ENCODE assay signal across 8 mouse cellular contexts in genomic region chr12:78749378-78749801, GRCm38 (mm10). TPM values are rescaled to one million over a fixed set of nuclear protein-coding genes. Genes with fewer than 3 reads are reported as not detected.
DNase-seq lines count a peak whose midpoint lies in the region; ATAC-seq lines count a peak whose summit lies in the region.

No protein-coding gene starts in this region.

- ATAC-seq in intestine, embryonic 14.5 days (replicated peaks; ENCODE audit: low FRiP score, low TSS enrichment, low read depth), result peak; percentile 65

- H3K4me2 ChIP-seq in intestine, embryonic 14.5 days (ENCODE audit: low read length), result peak overlapping the region; percentile 75

- peak; percentile 53 to 68 for DNase-seq in urinary bladder, adult 18-20 months (ENCODE audit: low spot score in 2 of 2)
- DNase-seq in urinary bladder, postnatal 10 days (ENCODE audit: low spot score), result no peak
- peak; percentile 54 for DNase-seq in embryo, embryonic 10 days (ENCODE audit: low spot score)
- DNase-seq in gastrocnemius, postnatal 10 days, result peak; percentile 63
- DNase-seq in intestine, embryonic 14.5 days (ENCODE audit: low spot score), result peak; percentile 86
- peak; percentile 16 to 73 for DNase-seq in left cerebral cortex, postnatal 10 days (ENCODE audit: extremely low spot score in 1 of 2, low spot score in 2 of 2)
- DNase-seq in right cerebral cortex, postnatal 4 days, result peak; percentile 47

- H3K9me3 ChIP-seq in intestine, embryonic 14.5 days (ENCODE audit: control insufficient read depth, low read length), result no peaks in the 10 kb centered on the region
- H3K9me3 ChIP-seq in megakaryocyte, embryonic 14.5 days, result no peaks in the 10 kb centered on the region

- no peaks in the 10 kb centered on the region for H3K36me3 ChIP-seq in intestine, embryonic 14.5 days (ENCODE audit: control insufficient read depth, insufficient read depth, low read length)
- peaks cover 9% of the 10 kb centered on the region for H3K36me3 ChIP-seq in megakaryocyte, embryonic 14.5 days (replicated peaks; ENCODE audit: low read length)

- no peaks in the 10 kb centered on the region for H3K27me3 ChIP-seq in intestine, embryonic 14.5 days (replicated peaks; ENCODE audit: control insufficient read depth, insufficient read depth, low read length)
- no peaks in the 10 kb centered on the region for H3K27me3 ChIP-seq in megakaryocyte, embryonic 14.5 days (replicated peaks)

- intact Hi-C loops in left cerebral cortex, postnatal 10 days (cut with DNase I), result no loop called here

- under 1% methylated on average over 25 of the region's 25 CpGs for WGBS in intestine, embryonic 14.5 days

- peaks cover 6% of the 10 kb centered on the region for H3K4me1 ChIP-seq in intestine, embryonic 14.5 days (replicated peaks; ENCODE audit: control insufficient read depth, insufficient read depth, low read length)
- peaks cover 34% of the 10 kb centered on the region for H3K4me1 ChIP-seq in megakaryocyte, embryonic 14.5 days

- peak overlapping the region; percentile 97 for H3K27ac ChIP-seq in intestine, embryonic 14.5 days (ENCODE audit: low read depth)

- peak overlapping the region; percentile 79 for H3K4me3 ChIP-seq in intestine, embryonic 14.5 days (ENCODE audit: low read depth, low read length)
- H3K4me3 ChIP-seq in megakaryocyte, embryonic 14.5 days (replicated peaks), result peak overlapping the region; percentile 94

- H3K9ac ChIP-seq in intestine, embryonic 14.5 days (ENCODE audit: low read length), result peak overlapping the region; percentile 88

RNA-seq across cellular contexts. Expression of gene Mpp5, which starts 0.7 kb away (rescaled TPM):
- total RNA-seq in gastrocnemius, postnatal 10 days (2021), result 10 to 100 TPM; 22.1 to 22.4 TPM
- 17.3 and 20.1 TPM in 2 replicates for polyA plus RNA-seq in intestine, embryonic 14.5 days (2014; fragmentation: Nextera tagmentation; extraction: Ambion mirVana)
- total RNA-seq in left cerebral cortex, postnatal 10 days (2021), result 10 to 100 TPM; 10.7 to 12.1 TPM
- 1.6 TPM in 1 of 2 replicates, not detected in the other for polyA plus RNA-seq in megakaryocyte, embryonic 14.5 days (2012; ENCODE audit: insufficient read depth, low replicate concordance)

RNA-seq across cellular contexts. Expression of gene Fam71d, which starts 58.1 kb away (rescaled TPM):
- not detected for total RNA-seq in gastrocnemius, postnatal 10 days (2021)
- polyA plus RNA-seq in intestine, embryonic 14.5 days (2014; fragmentation: Nextera tagmentation; extraction: Ambion mirVana), result 0.15 TPM in 1 of 2 replicates, not detected in the other
- 1 to 10 TPM in 1 of 2 experiments, under 1 TPM in 1; 0.89 to 1.4 TPM for total RNA-seq in left cerebral cortex, postnatal 10 days (2021)
- polyA plus RNA-seq in megakaryocyte, embryonic 14.5 days (2012; ENCODE audit: insufficient read depth, low replicate concordance), result not detected in 2 replicates
